In genomic region chr6:140464818-140465217, GRCm38 (mm10) we compare ENCODE assay signal across 24 mouse cellular contexts.
"Had no signal": no experiment of that assay in that cellular context is flagged by ENCODE, and none has a peak within 500 bp of the region (broad histone marks: within the 10 kb centered on the region; RNA-seq: fewer than 3 reads in every experiment).

No protein-coding gene starts in this region.

- DNase-seq: gastrocnemius, postnatal 14 days; gastrocnemius, postnatal 36 days; heart, adult 18-20 months; heart, postnatal 14 days; heart, postnatal 36 days; kidney, adult 11 months; kidney, adult 9 months; kidney, postnatal 14 days; kidney, postnatal 36 days; layer of hippocampus, adult 9-11 months; layer of hippocampus, postnatal 36 days had no signal

- H3K4me3 ChIP-seq: heart, embryonic 13.5 days; heart, embryonic 15.5 days; hindbrain, embryonic 13.5 days; hindbrain, embryonic 15.5 days; kidney, embryonic 15.5 days; limb, embryonic 13.5 days; limb, embryonic 15.5 days; liver, embryonic 12.5 days had no signal

- H3K27me3 ChIP-seq: heart, embryonic 13.5 days; heart, embryonic 15.5 days; hindbrain, embryonic 13.5 days; hindbrain, embryonic 15.5 days; kidney, embryonic 15.5 days; limb, embryonic 13.5 days; limb, embryonic 15.5 days; liver, embryonic 12.5 days had no signal

- H3K9me3 ChIP-seq: heart, embryonic 13.5 days; heart, embryonic 15.5 days; hindbrain, embryonic 13.5 days; hindbrain, embryonic 15.5 days; kidney, embryonic 15.5 days; limb, embryonic 13.5 days; limb, embryonic 15.5 days; liver, embryonic 12.5 days had no signal

- H3K4me2 ChIP-seq: heart, embryonic 11.5 days; heart, embryonic 13.5 days; heart, embryonic 15.5 days; hindbrain, embryonic 13.5 days; hindbrain, embryonic 15.5 days; kidney, embryonic 15.5 days; limb, embryonic 13.5 days; limb, embryonic 15.5 days; liver, embryonic 12.5 days had no signal

- ATAC-seq: hindbrain, postnatal 0 days; intestine, embryonic 16.5 days; liver, embryonic 12.5 days had no signal

- H3K9ac ChIP-seq: heart, embryonic 13.5 days; heart, embryonic 15.5 days; hindbrain, embryonic 13.5 days; hindbrain, embryonic 15.5 days; kidney, embryonic 15.5 days; limb, embryonic 13.5 days; limb, embryonic 15.5 days; liver, embryonic 12.5 days; liver, embryonic 14.5 days had no signal

- H3K4me1 ChIP-seq: hindbrain, embryonic 15.5 days had no signal

- H3K27ac ChIP-seq: heart, embryonic 13.5 days; heart, embryonic 15.5 days; hindbrain, embryonic 13.5 days; hindbrain, embryonic 15.5 days; hindbrain, postnatal 0 days; kidney, embryonic 15.5 days; kidney, postnatal 0 days; limb, embryonic 13.5 days; limb, embryonic 15.5 days; liver, embryonic 12.5 days; liver, embryonic 14.5 days had no signal

- H3K36me3 ChIP-seq: heart, embryonic 13.5 days; heart, embryonic 15.5 days; hindbrain, embryonic 13.5 days; hindbrain, embryonic 15.5 days; kidney, embryonic 15.5 days; limb, embryonic 13.5 days; limb, embryonic 15.5 days; liver, embryonic 12.5 days had no signal
